ENCODE assay signal across 7 mouse cellular contexts in genomic region chr1:79608856-79609255, GRCm38 (mm10).
DNase-seq lines count a peak whose midpoint lies in the region; ATAC-seq and TF ChIP-seq lines count a peak whose summit lies in the region.
"Not testable (repeated sequence)": the region's sequence is repeated elsewhere in the genome, so short reads cannot be mapped to it uniquely, and the experiment has no call there.

No protein-coding gene starts in this region.

- WGBS in embryonic facial prominence, embryonic 14.5 days = 39% methylated on average over 5 of the region's 5 CpGs
- WGBS in forebrain, postnatal 0 days = 16% methylated on average over 5 of the region's 5 CpGs
- WGBS in hindbrain, postnatal 0 days = 20% methylated on average over 5 of the region's 5 CpGs
- 32% methylated on average over 5 of the region's 5 CpGs for WGBS in limb, embryonic 14.5 days
- 38% methylated on average over 5 of the region's 5 CpGs for WGBS in midbrain, postnatal 0 days

- not testable (repeated sequence) for TF ChIP-seq POLR2A in limb, embryonic 14.5 days (IDR thresholded peaks at IDR 0.05; ENCODE audit: borderline replicate concordance, extremely low read depth, insufficient read depth, insufficient read length)

- H3K4me1 ChIP-seq in embryonic facial prominence, embryonic 14.5 days (ENCODE audit: control insufficient read depth, insufficient read depth, low read length); forebrain, postnatal 0 days (ENCODE audit: insufficient read depth); hindbrain, postnatal 0 days (ENCODE audit: insufficient read depth, low read length); limb, embryonic 14.5 days (ENCODE audit: control insufficient read depth, insufficient read depth, low read length); midbrain, postnatal 0 days (ENCODE audit: insufficient read depth, low read length): not testable (repeated sequence)

- TF ChIP-seq CTCF in forebrain, postnatal 0 days (IDR thresholded peaks at IDR 0.05; ENCODE audit: low read depth); hindbrain, postnatal 0 days (IDR thresholded peaks at IDR 0.05; ENCODE audit: low read depth); midbrain, postnatal 0 days (IDR thresholded peaks at IDR 0.05): not testable (repeated sequence)

- not testable (repeated sequence) for H3K4me3 ChIP-seq in embryonic facial prominence, embryonic 14.5 days (ENCODE audit: low read depth, low read length); forebrain, postnatal 0 days (ENCODE audit: low read depth, low read length); hindbrain, postnatal 0 days (ENCODE audit: low read length); limb, embryonic 14.5 days (replicated peaks; ENCODE audit: low read length); midbrain, postnatal 0 days (ENCODE audit: low read depth, low read length)

- not testable (repeated sequence) for H3K27ac ChIP-seq in embryonic facial prominence, embryonic 14.5 days (replicated peaks; ENCODE audit: low read depth, low read length); forebrain, postnatal 0 days (ENCODE audit: low read depth, low read length); hindbrain, postnatal 0 days; limb, embryonic 14.5 days (replicated peaks; ENCODE audit: low read depth, low read length); midbrain, postnatal 0 days (ENCODE audit: low read depth, low read length)

- H3K9ac ChIP-seq in embryonic facial prominence, embryonic 14.5 days (ENCODE audit: low read depth, low read length); forebrain, postnatal 0 days; hindbrain, postnatal 0 days (replicated peaks; ENCODE audit: low read length); limb, embryonic 14.5 days (ENCODE audit: low read depth, low read length, severe bottlenecking); midbrain, postnatal 0 days (replicated peaks; ENCODE audit: low read length, poor library complexity, severe bottlenecking): not testable (repeated sequence)

- not testable (repeated sequence) for H3K9me3 ChIP-seq in embryonic facial prominence, embryonic 14.5 days (ENCODE audit: control insufficient read depth, low read length); forebrain, postnatal 0 days (ENCODE audit: low read length); hindbrain, postnatal 0 days (ENCODE audit: low read length); limb, embryonic 14.5 days (ENCODE audit: control insufficient read depth, low read length); midbrain, postnatal 0 days (ENCODE audit: low read length)

- not testable (repeated sequence) for H3K36me3 ChIP-seq in embryonic facial prominence, embryonic 14.5 days (ENCODE audit: control insufficient read depth, insufficient read depth, low read length); forebrain, postnatal 0 days (ENCODE audit: insufficient read depth); hindbrain, postnatal 0 days (ENCODE audit: insufficient read depth, low read length); limb, embryonic 14.5 days (ENCODE audit: control insufficient read depth, insufficient read depth, low read length); midbrain, postnatal 0 days (ENCODE audit: insufficient read depth, low read length)

- H3K27me3 ChIP-seq in embryonic facial prominence, embryonic 14.5 days (replicated peaks; ENCODE audit: control insufficient read depth, insufficient read depth, low read length); forebrain, postnatal 0 days (ENCODE audit: insufficient read depth, low read length); hindbrain, postnatal 0 days (ENCODE audit: insufficient read depth, low read length); limb, embryonic 14.5 days (ENCODE audit: control insufficient read depth, insufficient read depth, low read length); midbrain, postnatal 0 days (ENCODE audit: insufficient read depth, low read length): not testable (repeated sequence)

- H3K4me2 ChIP-seq in embryonic facial prominence, embryonic 14.5 days (ENCODE audit: low read depth, low read length); forebrain, postnatal 0 days (ENCODE audit: low read depth); hindbrain, postnatal 0 days (ENCODE audit: low read depth, low read length); limb, embryonic 14.5 days (replicated peaks; ENCODE audit: low read depth, low read length, severe bottlenecking); midbrain, postnatal 0 days (ENCODE audit: low read depth, low read length, poor library complexity, severe bottlenecking): not testable (repeated sequence)

- DNase-seq in NIH3T3 (ENCODE audit: low read depth) = peak; percentile 5
- peak; percentile 20 to 31 for DNase-seq in cerebellum, postnatal 10 days
- DNase-seq in embryonic facial prominence, embryonic 14.5 days (ENCODE audit: low spot score) = peak; percentile 77
- peak; percentile 32 for DNase-seq in forebrain, postnatal 0 days
- DNase-seq in hindbrain, postnatal 0 days (ENCODE audit: low spot score) = peak; percentile 59
- DNase-seq in limb, embryonic 14.5 days (ENCODE audit: low spot score) = peak; percentile 41
- peak; percentile 42 for DNase-seq in midbrain, postnatal 0 days (ENCODE audit: low spot score)

- ATAC-seq in embryonic facial prominence, embryonic 14.5 days (ENCODE audit: low read depth); forebrain, postnatal 0 days; hindbrain, postnatal 0 days; limb, embryonic 14.5 days (ENCODE audit: low FRiP score, low read depth); midbrain, postnatal 0 days (ENCODE audit: low FRiP score): not testable (repeated sequence)

Comparison
In these comparisons a context has a peak if more than half of its experiments do, and no peak if none do; other contexts are left out.
1. DNase-seq: peak in every context shown above with its lines; median percentile 77 in embryonic facial prominence, embryonic 14.5 days; 59 in hindbrain, postnatal 0 days; 42 in midbrain, postnatal 0 days; 41 in limb, embryonic 14.5 days; 32 in forebrain, postnatal 0 days; 26 in cerebellum, postnatal 10 days; 5 in NIH3T3.